Mouse (Mus musculus) heart, postnatal 14 days (tissue): ENCODE data around the gene Nelfcd. TPM values are rescaled to one million over a fixed set of nuclear protein-coding genes. Genes with fewer than 3 reads are reported as not detected.

Experiments used
- DNase-seq, 2 experiments: peaks; one replicate each; pipeline ENCODE4 v3.0.0; 2021 to 2022
- intact Hi-C: fragments of 180-260 bp; cut with DNase I; formaldehyde crosslinking; loops from one replicate; pipeline ENCODE4 v1.15.1; 2025
- long read RNA-seq, 2 experiments: library from polyadenylated mRNA; stranded (forward); transcript quantifications; one replicate each; pipeline ENCODE4 v2.0.0; 2021
- total RNA-seq, 2 experiments: library from RNA; stranded (reverse); gene quantifications; 2 replicates each; pipeline ENCODE4 v1.2.3; 2021

Nelfcd gene
- total RNA-seq, result 10 to 100 TPM; 37.7 to 38.8 TPM
- long read RNA-seq, experiment 1, transcript Nelfcd-202 (15 exons, 2,279 nt), result major isoform, 105 of 114 reads
- long read RNA-seq, experiment 1, partial matches to known transcripts, result 5 of 114 reads
- long read RNA-seq, experiment 1, other reads (novel, unspliced or antisense), result 4 of 114 reads
- long read RNA-seq, experiment 2, transcript Nelfcd-202 (15 exons, 2,279 nt), result major isoform, 103 of 117 reads
- long read RNA-seq, experiment 2, partial matches to known transcripts, result 6 of 117 reads
- long read RNA-seq, experiment 2, other reads (novel, unspliced or antisense), result 7 of 117 reads

- peak; percentile 96 to 97 for DNase-seq
- intact Hi-C loops, result loop anchor here (5.0 kb wide), 2 partner anchors 84 to 104 kb away; no protein-coding TSS in a partner anchor
Measured at GRCm38 (mm10) chr2:174415731-174416310, at the start of gene Nelfcd. TSS of gene Nelfcd (plus strand) at chr2:174415804.

- DNase-seq, result no peak
- intact Hi-C loops, result no loop called here
Measured at GRCm38 (mm10) chr2:174366571-174366970, 49.0 kb upstream of the Nelfcd start.

GRCm38 (mm10) chr2:174381021-174381420 lies 34.6 kb upstream of the Nelfcd start:
- intact Hi-C loops, result no loop called here
- no peak for DNase-seq

GRCm38 (mm10) chr2:174391936-174392335 lies 23.7 kb upstream of the Nelfcd start:
- intact Hi-C loops, result no loop called here
- DNase-seq, result no peak

- intact Hi-C loops, result no loop called here
Measured at GRCm38 (mm10) chr2:174392554-174392953, 23.1 kb upstream of the Nelfcd start.

GRCm38 (mm10) chr2:174393383-174393782 lies 22.2 kb upstream of the Nelfcd start:
- no peak for DNase-seq
- intact Hi-C loops, result no loop called here

More at GRCm38 (mm10) chr2:174392554-174392953, 23.1 kb upstream of the Nelfcd start:
- DNase-seq, result no peak

- no peak for DNase-seq
- intact Hi-C loops, result no loop called here
Measured at GRCm38 (mm10) chr2:174396643-174397042, 19.0 kb upstream of the Nelfcd start.

GRCm38 (mm10) chr2:174397065-174397464 lies 18.5 kb upstream of the Nelfcd start:
- intact Hi-C loops, result no loop called here
- DNase-seq, result no peak

GRCm38 (mm10) chr2:174397881-174398280 lies 17.7 kb upstream of the Nelfcd start:
- intact Hi-C loops, result no loop called here

GRCm38 (mm10) chr2:174400396-174400795 lies 15.2 kb upstream of the Nelfcd start:
- DNase-seq, result no peak
- intact Hi-C loops, result no loop called here

More at GRCm38 (mm10) chr2:174397881-174398280, 17.7 kb upstream of the Nelfcd start:
- no peak for DNase-seq

- intact Hi-C loops, result no loop called here
- no peak for DNase-seq
Measured at GRCm38 (mm10) chr2:174410222-174410621, 5.4 kb upstream of the Nelfcd start.

- DNase-seq, result no peak
- intact Hi-C loops, result no loop called here
Measured at GRCm38 (mm10) chr2:174413127-174413526, 2.5 kb upstream of the Nelfcd start.

- intact Hi-C loops, result loop anchor here (5.0 kb wide), 2 partner anchors 83 to 103 kb away; no protein-coding TSS in a partner anchor
Measured at GRCm38 (mm10) chr2:174415001-174415730, 438 bp upstream of the Nelfcd start.

GRCm38 (mm10) chr2:174421107-174421506 lies 5.5 kb downstream of the Nelfcd start:
- DNase-seq, result no peak
- intact Hi-C loops, result no loop called here

More at GRCm38 (mm10) chr2:174415001-174415730, 438 bp upstream of the Nelfcd start:
- DNase-seq, result no peak

- intact Hi-C loops, result no loop called here
- no peak for DNase-seq
Measured at GRCm38 (mm10) chr2:174424301-174425085, 8.9 kb downstream of the Nelfcd start.

GRCm38 (mm10) chr2:174426856-174427255 lies 11.3 kb downstream of the Nelfcd start:
- no peak for DNase-seq
- intact Hi-C loops, result no loop called here

- intact Hi-C loops, result no loop called here
- no peak for DNase-seq
Measured at GRCm38 (mm10) chr2:174428076-174428835, 12.7 kb downstream of the Nelfcd start.

GRCm38 (mm10) chr2:174428996-174429591 lies 13.5 kb downstream of the Nelfcd start:
- DNase-seq, result no peak
- intact Hi-C loops, result no loop called here

- DNase-seq, result no peak
- intact Hi-C loops, result loop anchor here (10.0 kb wide), 1 partner anchor 320 kb away; the partner anchor contains the start of gene Npepl1
Measured at GRCm38 (mm10) chr2:174434943-174435342, 19.3 kb downstream of the Nelfcd start.
